Mouse (Mus musculus) embryonic fibroblast, embryonic 13.5 days (primary cell): ENCODE data around the gene Tut4. TPM values are rescaled to one million over a fixed set of nuclear protein-coding genes. Genes with fewer than 3 reads are reported as not detected.

Experiments used
- H3K27ac ChIP-seq: 2 replicates; pipeline ENCODE4 v1.5.1; 2012; ENCODE audit warnings: low read length, control low read depth, inconsistent platforms; ENCODE audit not compliant: insufficient read depth
- H3K4me1 ChIP-seq: 2 replicates; pipeline ENCODE4 v1.6.1; 2011; ENCODE audit warnings: low read length; ENCODE audit not compliant: control insufficient read depth, insufficient read depth
- H3K4me3 ChIP-seq: 2 replicates; pipeline ENCODE4 v1.5.1; 2011; ENCODE audit warnings: mild to moderate bottlenecking, control low read depth, low read length; ENCODE audit not compliant: insufficient read depth
- CTCF ChIP-seq: IDR thresholded peaks from 2 replicates; pipeline ENCODE4 v1.5.1; 2011; ENCODE audit warnings: mild to moderate bottlenecking, control low read depth, low read length, moderate library complexity, borderline replicate concordance; ENCODE audit not compliant: insufficient read depth
- POLR2A ChIP-seq: IDR thresholded peaks from 2 replicates; pipeline ENCODE4 v1.6.1; 2011; ENCODE audit warnings: low read depth, mild to moderate bottlenecking, control low read depth, low read length, moderate library complexity
- polyA plus RNA-seq: library from polyadenylated mRNA; stranded (reverse); fragments of >200 nt; gene quantifications from 2 replicates; pipeline ENCODE4 v1.2.4, GENCODE M21; 2011; ENCODE audit warnings: low read depth; ENCODE audit not compliant: missing spikeins, insufficient read length

The Tut4 gene
- polyA plus RNA-seq, 1 experiment: 45.1 TPM

GRCm38 (mm10) chr4:108435646-108436045, 23.6 kb upstream of the Tut4 start:
- H3K4me3 ChIP-seq: no peak overlapping the region
- H3K27ac ChIP-seq: no peak overlapping the region
- no peaks in the 10 kb centered on the region for H3K4me1 ChIP-seq
- no peak for TF ChIP-seq CTCF
- no peak for TF ChIP-seq POLR2A

GRCm38 (mm10) chr4:108436225-108436624, 23.0 kb upstream of the Tut4 start:
- Histone ChIP-seq H3K4me1 (no peaks in the 10 kb centered on the region), H3K4me3 (no peak overlapping the region), H3K27ac (no peak overlapping the region)
- TF ChIP-seq CTCF: no peak
- no peak for TF ChIP-seq POLR2A

GRCm38 (mm10) chr4:108438082-108438840, 21.0 kb upstream of the Tut4 start:
- Histone ChIP-seq H3K27ac (no peak overlapping the region), H3K4me1 (no peaks in the 10 kb centered on the region), H3K4me3 (no peak overlapping the region)
- no peak for TF ChIP-seq CTCF
- TF ChIP-seq POLR2A: no peak

- H3K4me3 ChIP-seq: no peak overlapping the region
- TF ChIP-seq POLR2A (no peak), CTCF (no peak)
Measured at GRCm38 (mm10) chr4:108448091-108448490, 11.1 kb upstream of the Tut4 start.

GRCm38 (mm10) chr4:108456028-108456427, 3.2 kb upstream of the Tut4 start:
- no peak overlapping the region for H3K4me3 ChIP-seq
- no peak overlapping the region for H3K27ac ChIP-seq
- peaks cover 6% of the 10 kb centered on the region for H3K4me1 ChIP-seq
- TF ChIP-seq POLR2A: no peak
- no peak for TF ChIP-seq CTCF

More at GRCm38 (mm10) chr4:108448091-108448490, 11.1 kb upstream of the Tut4 start:
- Histone ChIP-seq H3K4me1 (no peaks in the 10 kb centered on the region), H3K27ac (no peak overlapping the region)

- TF ChIP-seq POLR2A (no peak), CTCF (no peak)
- H3K4me1 ChIP-seq: peaks cover 6% of the 10 kb centered on the region
- peak overlapping the region; percentile 55; the same call in 1 of the 2 replicates for H3K27ac ChIP-seq
- H3K4me3 ChIP-seq: no peak overlapping the region
Measured at GRCm38 (mm10) chr4:108458201-108458741, 955 bp upstream of the Tut4 start.

- 0 out of 2 replicates have a peak, but pooled peaks have one; percentile 20 for TF ChIP-seq POLR2A
- no peak for TF ChIP-seq CTCF
- Histone ChIP-seq H3K27ac (no peak overlapping the region), H3K4me1 (peaks cover 6% of the 10 kb centered on the region), H3K4me3 (peak overlapping the region; percentile 66)
Measured at GRCm38 (mm10) chr4:108460156-108460923, 1.1 kb downstream of the Tut4 start.

- Histone ChIP-seq H3K27ac (no peak overlapping the region), H3K4me3 (0 out of 2 replicates have a peak overlapping the region, but pooled peaks have one; percentile 10)
- TF ChIP-seq POLR2A (no peak), CTCF (no peak)
Measured at GRCm38 (mm10) chr4:108461262-108461903, 2.2 kb downstream of the Tut4 start.

GRCm38 (mm10) chr4:108473586-108473985, 14.4 kb downstream of the Tut4 start:
- Histone ChIP-seq H3K4me3 (no peak overlapping the region), H3K4me1 (peaks cover 2% of the 10 kb centered on the region; the same call in 1 of the 2 replicates), H3K27ac (no peak overlapping the region)
- TF ChIP-seq POLR2A: no peak
- no peak for TF ChIP-seq CTCF

More at GRCm38 (mm10) chr4:108461262-108461903, 2.2 kb downstream of the Tut4 start:
- H3K4me1 ChIP-seq: peaks cover 6% of the 10 kb centered on the region
